Mouse (Mus musculus) brain, embryonic 14.5 days (tissue): ENCODE measurements at regions not wholly inside any gene's neighbourhood (a gene's known extent, or its start where the extent isn't known, plus 50 kb on each side); places are given as distances from the start of the nearest gene placed in this dataset.

ENCODE experiments used
- DNase-seq: peaks from one replicate; pipeline ENCODE4 v3.0.0-alpha.2; 2011; ENCODE audit warnings: low read depth
- CTCF ChIP-seq: fragments of 200-500 bp; IDR thresholded peaks from 2 replicates; pipeline ENCODE4 v1.5.1; 2012; ENCODE audit warnings: inconsistent platforms, mild to moderate bottlenecking, moderate library complexity, borderline replicate concordance; ENCODE audit not compliant: insufficient read depth, insufficient read length; ENCODE audit errors: extremely low read depth
- POLR2A ChIP-seq: fragments of 200-500 bp; IDR thresholded peaks from 2 replicates; pipeline ENCODE4 v1.6.1; 2012; ENCODE audit warnings: mild to moderate bottlenecking, inconsistent platforms, borderline replicate concordance; ENCODE audit not compliant: poor library complexity, insufficient read depth, insufficient read length, severe bottlenecking; ENCODE audit errors: extremely low read depth

DNA sequence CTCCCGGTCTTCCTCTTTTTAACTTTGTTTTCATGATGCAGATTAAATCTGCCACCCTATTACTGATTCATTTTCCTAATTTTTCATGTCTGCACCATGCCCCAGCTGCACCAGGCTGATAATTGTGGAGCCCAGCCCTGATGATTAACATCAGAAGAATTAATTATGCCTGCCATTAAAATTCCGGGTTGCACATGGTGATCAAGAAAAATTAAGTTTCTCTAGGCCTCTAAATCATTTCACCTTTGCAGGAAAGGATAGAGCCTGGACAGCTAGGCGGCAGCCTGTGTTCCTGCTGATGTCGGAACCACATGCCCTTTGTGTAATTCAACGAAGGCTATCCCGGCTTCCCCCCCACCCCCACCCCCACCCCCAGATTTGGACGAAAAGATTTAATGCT lies 233.7 kb upstream of the Hnrnpa3 start:
- DNase-seq: peak; percentile 76
- TF ChIP-seq CTCF (no peak), POLR2A (no peak)

GRCm38 (mm10) chr2:75425791-75426190 lies 233.3 kb upstream of the Hnrnpa3 start:
- peak; percentile 59 for DNase-seq
- TF ChIP-seq CTCF (no peak), POLR2A (no peak)

DNA sequence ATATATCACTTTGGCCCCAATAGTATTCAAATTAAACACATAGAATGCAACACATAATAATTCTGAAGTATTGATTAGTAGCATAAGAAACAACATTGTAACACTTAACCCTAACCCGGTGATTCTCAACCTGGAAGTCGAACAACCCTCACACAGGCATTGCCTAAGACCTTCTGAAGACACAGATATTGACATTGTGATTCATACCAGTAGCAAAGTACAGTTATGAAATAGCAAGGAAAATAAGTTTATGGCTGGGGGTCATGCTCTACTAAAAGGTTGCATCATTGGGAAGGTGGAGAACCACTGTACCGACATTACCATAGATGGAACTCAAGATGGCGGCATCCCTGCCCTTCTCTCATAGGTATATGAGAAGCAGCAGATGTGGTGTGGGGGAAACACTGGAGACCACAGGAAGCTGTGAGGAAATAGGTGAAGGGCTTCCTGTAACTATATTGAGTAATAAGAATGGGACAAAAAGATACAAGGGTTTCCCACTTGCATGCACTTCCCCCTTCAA lies 231.1 kb upstream of the Hnrnpa3 start:
- no peak for DNase-seq

DNA sequence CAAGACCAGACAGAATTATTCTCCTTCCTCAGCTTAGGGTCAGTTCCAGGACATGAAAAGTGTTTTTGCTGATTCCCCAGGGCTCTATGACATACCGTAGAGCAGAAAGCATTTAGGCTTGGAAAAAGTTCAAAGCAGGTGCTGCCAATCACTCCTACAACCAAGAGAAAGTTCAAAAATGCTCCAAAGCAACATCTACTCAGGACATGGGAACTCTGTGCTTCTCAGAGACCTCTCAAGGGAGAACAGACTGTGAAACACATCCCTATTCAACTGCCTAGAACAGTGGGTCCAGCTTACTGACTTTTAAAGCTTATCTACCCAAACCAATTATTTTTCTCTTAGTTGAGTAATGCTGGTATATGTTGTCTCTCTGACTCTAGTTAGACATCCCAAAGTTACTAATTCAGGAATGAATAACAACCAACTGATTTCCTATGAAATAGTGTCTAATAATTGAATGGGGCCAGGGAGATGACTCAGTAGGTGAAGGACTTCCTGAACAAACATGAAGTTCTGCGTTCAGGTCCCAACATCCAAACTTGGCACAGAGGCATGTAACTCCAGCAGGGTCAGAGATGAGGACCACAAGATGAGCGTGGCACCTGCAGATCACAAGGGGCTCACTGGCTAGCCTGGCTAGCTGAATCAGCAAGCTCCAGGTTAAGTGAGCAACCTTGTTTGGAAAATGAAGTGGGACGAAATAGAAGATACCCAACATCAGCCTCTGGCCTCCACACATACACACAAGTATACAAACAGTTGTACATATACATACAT lies 228.7 kb upstream of the Hnrnpa3 start:
- no peak for DNase-seq
- no peak for TF ChIP-seq CTCF
- TF ChIP-seq POLR2A: no peak

More for the DNA sequence above, 231.1 kb upstream of the Hnrnpa3 start:
- TF ChIP-seq POLR2A: no peak
- TF ChIP-seq CTCF: no peak

DNA sequence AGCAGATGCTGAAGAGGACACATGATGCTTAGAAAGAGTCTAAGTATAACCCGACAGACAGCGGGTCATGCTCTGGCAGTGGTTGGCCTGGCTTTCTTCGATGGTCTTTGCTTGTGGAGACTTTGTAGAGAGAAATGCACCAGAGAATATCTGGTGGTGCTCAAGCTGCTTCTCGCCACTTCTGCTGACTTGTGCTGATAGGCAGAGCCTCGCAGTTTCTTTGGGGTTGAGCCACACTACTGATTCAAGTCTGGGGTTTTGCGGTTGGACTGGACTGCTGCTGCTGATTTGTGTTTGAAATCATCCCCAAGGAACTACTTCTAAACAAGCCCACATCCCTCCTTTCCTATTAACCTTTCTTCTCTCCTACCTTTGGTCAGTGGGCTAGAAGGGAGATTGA lies 227.1 kb upstream of the Hnrnpa3 start:
- TF ChIP-seq CTCF (no peak), POLR2A (no peak)
- no peak for DNase-seq

DNA sequence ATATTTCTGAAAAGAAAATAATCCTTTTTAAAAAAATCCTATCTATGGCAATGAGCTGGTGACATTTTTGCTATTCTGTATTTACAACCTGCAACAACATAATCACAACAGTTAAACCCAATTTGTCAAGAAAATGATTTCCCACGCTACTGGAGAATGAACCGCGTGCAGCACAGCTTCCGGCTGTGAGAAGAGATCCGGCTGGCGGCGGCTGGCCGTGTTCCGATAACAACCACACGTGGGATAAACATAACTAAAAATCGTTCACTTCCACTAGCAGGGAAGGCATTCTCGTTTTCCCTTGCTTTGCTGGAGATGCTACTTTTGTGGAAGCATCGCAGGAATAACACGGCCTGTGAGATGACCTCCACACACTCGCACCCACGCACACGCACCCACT lies 224.5 kb upstream of the Hnrnpa3 start:
- no peak for DNase-seq
- TF ChIP-seq CTCF (no peak), POLR2A (no peak)

DNA sequence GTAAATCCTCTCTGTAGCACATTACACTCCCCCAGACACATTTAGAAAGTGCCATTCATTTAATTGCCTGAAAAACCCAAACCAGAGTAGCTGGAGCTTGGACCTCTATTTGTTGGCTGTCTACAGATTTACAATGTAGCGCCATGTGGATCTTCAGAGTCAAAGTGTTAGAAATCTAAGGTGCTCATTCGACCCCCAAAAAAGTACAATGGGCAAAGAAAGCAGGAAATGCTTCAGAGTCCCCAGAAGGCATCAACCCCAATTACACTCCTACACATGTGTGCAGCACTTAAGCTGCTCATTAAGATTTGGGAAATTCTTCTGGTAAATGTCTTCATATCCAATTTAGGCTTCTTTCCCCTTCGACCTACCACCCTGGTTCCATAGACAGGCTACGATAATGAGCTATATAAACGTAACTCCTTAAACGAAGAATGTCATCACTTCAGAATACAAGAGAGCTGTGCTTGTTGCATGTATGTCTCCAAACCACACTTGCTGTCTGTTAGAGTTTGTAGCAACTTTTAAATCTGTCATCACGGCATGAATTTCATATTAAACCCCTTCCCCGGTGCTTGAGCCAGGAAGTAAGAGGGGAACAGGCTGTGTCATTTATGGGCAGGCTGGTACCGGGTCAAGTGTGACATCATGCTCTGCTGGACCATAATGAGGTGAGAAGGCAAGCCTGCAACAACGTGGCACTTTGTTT lies 219.4 kb upstream of the Hnrnpa3 start:
- TF ChIP-seq POLR2A (no peak), CTCF (no peak)
- no peak for DNase-seq

- peak; percentile 84 for DNase-seq
- no peak for TF ChIP-seq POLR2A
- TF ChIP-seq CTCF: no peak
These were observed 216.4 kb upstream of the Hnrnpa3 start for GRCm38 (mm10) chr2:75442632-75443031.

GRCm38 (mm10) chr2:75445189-75445588 lies 213.9 kb upstream of the Hnrnpa3 start:
- TF ChIP-seq POLR2A: no peak
- no peak for TF ChIP-seq CTCF
- DNase-seq: no peak

- DNase-seq: peak; percentile 45
- no peak for TF ChIP-seq CTCF
- TF ChIP-seq POLR2A: no peak
These were observed 211.9 kb upstream of the Hnrnpa3 start for GRCm38 (mm10) chr2:75446996-75447715.

- DNase-seq: no peak
- TF ChIP-seq CTCF (no peak), POLR2A (no peak)
These were observed 210.8 kb upstream of the Hnrnpa3 start for GRCm38 (mm10) chr2:75448221-75448620.
